Mouse (Mus musculus) gastrocnemius, adult 2 months (tissue): Measurements from ENCODE around the gene Ppp1r14b. TPM values are rescaled to one million over a fixed set of nuclear protein-coding genes. Genes with fewer than 3 reads are reported as not detected.

Experiments
- DNase-seq: peaks from one replicate; pipeline ENCODE4 v3.0.0; 2022
- H3K27ac ChIP-seq: fragments of 200-600 bp; 2 replicates; pipeline ENCODE4 v1.8.1; 2022; ENCODE audit warnings: mild to moderate bottlenecking
- H3K4me3 ChIP-seq: fragments of 200-600 bp; 2 replicates; pipeline ENCODE4 v1.8.1; 2022; ENCODE audit warnings: mild to moderate bottlenecking, moderate library complexity
- CTCF ChIP-seq: fragments of 200-600 bp; IDR thresholded peaks from 2 replicates; pipeline ENCODE4 v1.8.1; 2022; ENCODE audit warnings: antibody characterized with exemption, mild to moderate bottlenecking, moderate library complexity
- intact Hi-C: fragments of 180-260 bp; cut with DNase I; formaldehyde crosslinking; loops from one replicate; pipeline ENCODE4 v1.15.1; 2025
- total RNA-seq, 2 experiments: library from RNA; stranded (reverse); gene quantifications; 2 replicates each; pipeline ENCODE4 v1.2.3; 2021

Gene Ppp1r14b
- total RNA-seq, 2 experiments from 2014 or later, result 121 to 127 TPM

DNA sequence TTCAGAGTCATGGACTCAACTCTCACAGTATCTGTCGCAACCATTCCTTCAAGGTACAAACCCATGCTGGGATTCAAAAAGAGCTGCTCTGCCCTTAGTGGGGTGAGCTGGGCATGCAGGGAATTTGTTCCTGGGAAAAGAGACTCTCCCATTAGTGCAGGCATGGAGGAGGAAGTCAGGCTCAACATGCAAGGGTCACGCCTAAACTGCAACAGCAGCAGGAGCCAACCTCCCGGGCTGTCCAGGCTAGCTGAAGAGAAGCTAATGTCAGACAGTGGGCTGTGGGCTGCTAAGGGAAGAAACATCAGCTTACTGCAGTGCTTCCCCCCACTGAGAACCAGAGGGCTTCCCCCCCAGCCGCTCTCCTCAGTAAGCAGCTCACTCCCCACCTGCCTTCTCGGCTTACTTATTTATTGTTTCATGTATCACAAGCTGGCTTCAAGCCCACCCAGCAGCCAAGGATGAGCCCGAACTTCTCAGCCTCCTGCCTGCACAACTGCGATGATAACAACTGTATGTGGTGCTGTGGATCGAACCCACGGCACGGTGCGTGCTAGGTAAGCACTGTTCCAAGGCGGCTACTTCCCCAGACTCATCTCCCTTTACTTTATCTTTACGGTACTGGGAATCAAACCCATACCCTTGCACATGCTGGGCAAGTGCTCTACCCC, 2.4 kb upstream of the Ppp1r14b start:
- no peak for DNase-seq
- Histone ChIP-seq H3K4me3 (no peak overlapping the region), H3K27ac (no peak overlapping the region)
- intact Hi-C loops, result no loop called here
- no peak for TF ChIP-seq CTCF

DNA sequence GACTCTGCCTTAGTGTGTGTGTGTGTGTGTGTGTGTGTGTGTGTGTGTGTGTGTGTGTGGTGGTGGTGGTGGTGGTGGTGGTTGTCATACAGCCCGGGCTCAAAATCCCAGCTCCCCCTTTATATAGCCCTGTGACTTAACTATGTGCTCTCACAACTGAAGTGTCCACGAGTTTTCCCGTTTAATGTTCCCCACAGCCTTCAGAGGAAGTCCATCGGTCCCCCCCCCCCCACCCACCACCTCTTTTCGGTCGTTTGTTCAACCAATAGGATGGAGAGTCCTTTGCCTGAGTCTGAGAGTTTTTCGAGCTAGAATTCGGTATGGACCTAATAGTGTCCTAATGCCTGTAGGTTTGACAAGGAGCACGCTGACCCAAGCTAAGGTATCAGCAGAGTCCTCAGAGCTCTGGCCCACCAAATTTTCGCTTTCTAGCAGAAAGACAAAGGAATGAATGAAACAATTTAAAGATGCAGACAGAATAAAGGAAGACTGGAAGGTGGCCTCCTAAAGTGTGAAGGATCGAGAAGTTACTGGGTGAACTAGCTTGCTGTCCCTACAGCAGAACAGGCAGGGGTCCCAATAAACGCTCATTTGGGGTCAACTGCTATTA, 1.1 kb upstream of the Ppp1r14b start:
- H3K4me3 ChIP-seq, result peak overlapping the region; percentile 95
- DNase-seq, result no peak
- no peak for TF ChIP-seq CTCF
- peak overlapping the region; percentile 100 for H3K27ac ChIP-seq
- intact Hi-C loops, result no loop called here

DNA sequence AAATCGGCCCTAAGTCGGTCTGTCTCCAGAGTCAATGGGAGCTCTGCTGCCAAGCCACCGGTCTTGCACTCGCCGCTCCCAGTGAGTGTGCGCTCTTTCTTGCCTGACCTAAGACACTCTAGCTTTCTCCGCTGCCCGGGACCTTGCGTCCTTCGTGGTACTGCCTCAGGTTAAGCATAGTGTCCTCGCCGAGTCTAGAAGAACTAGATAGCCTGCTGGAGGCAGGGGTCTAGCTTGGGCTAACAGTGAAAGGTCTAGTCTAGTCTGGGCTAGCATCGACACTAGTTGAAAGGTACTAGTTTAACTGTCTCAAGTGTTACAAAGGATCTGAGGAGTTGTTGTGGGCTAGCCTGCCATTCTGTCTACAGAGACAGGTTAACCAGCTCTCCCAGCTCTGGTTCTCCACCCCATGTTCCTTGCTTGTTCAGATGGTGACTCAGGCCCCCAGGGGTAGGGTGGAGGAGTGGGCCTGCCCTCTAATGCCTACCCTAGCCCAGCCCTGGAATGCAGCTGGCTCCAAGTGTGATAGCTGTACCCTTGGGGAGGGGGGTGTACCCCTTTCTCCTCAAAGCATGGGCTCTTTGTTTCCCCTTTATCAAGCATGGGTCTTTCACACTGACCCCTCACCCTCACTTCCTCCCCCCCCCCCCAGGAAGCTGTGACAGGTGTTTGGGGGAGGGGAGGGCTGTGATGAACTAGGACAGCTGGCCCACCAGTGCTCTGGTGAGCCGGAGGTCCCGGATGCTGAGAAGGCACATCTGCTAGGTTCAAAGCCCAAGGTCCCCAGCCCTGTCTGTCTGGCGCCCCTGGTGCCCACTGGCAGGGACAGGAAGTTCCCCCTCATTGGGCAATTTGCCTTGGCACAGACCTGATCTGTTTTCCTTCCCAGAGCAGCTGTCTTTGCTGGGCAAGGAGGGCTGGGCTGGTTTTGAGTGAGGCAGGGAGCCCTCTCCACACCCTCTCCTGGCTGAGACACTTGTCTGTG, 1.1 kb downstream of the Ppp1r14b start, which contains the start of gene Plcb3:
TSS of gene Plcb3 (minus strand) at position 934 of the 985 bp plus-strand sequence.
- DNase-seq, result peak; percentile 89
- peak; percentile 24; the same call in 1 of the 2 replicates for TF ChIP-seq CTCF
- Histone ChIP-seq H3K4me3 (peak within 1 kb of the TSS; percentile 95), H3K27ac (peak within 1 kb of the TSS; percentile 100)
- intact Hi-C loops, result no loop called here

DNA sequence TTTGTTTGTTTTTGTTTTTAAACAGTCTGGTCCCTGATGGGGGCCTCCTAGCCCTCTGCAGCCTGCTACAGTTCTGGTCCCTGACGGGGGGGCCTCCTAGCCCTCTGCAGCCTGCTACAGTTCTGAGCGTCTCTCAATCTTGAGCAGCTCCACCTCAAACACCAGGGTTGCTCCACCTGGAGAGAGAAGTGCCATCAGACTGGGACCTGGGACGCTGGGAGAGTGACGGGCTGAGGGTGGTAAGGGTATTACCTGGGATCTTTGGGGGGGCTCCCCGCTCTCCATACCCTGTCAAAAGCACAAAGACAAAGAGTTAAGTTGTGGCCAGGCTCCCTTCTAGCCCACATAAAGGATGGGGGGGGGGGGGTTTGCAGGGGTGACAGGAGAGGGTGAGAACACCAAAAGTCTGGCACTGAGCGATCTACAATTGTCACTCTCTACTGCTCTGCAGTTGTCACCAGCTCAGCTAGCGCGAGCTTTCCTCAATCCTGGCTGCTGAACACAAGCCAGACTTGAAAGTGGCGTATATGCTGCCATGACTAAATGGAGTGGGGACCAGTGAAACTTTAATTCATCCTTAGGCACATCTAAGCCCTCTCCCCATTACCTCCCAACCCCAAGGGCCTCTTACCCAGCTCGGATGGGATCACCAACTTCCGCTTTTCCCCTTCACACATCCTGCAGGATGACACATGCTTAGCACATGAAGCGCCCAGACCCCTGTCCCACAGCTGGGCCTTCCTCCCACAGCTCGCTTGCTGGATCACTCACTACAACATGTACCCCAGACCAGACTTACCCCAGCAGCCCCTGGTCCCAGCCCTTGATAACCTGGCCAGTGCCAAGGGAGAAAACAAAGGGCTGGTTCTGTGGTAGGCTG, 3.2 kb downstream of the Ppp1r14b start:
- no peak for TF ChIP-seq CTCF
- intact Hi-C loops, result no loop called here
- Histone ChIP-seq H3K4me3 (peak overlapping the region; percentile 95), H3K27ac (peak overlapping the region; percentile 100)
- no peak for DNase-seq

DNA sequence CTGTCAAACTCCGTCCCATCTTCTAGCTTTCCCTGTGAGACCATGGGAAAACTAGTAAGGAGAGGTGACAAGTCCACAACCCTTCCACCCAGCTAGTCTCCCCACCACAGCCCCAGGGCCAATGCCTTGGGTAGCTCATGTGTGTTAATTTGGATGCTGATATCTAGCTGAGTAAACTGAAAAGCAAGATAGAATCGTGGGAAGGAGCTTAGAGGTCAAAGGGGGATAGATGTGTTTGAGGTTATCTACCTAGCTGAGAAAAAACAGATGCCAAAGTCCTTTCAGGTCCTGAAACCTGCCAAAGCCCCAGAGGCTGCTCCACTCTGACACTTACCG, 3.8 kb downstream of the Ppp1r14b start:
- intact Hi-C loops, result no loop called here
- H3K27ac ChIP-seq, result peak overlapping the region; percentile 100
- peak overlapping the region; percentile 95 for H3K4me3 ChIP-seq
- no peak for TF ChIP-seq CTCF
- DNase-seq, result no peak

DNA sequence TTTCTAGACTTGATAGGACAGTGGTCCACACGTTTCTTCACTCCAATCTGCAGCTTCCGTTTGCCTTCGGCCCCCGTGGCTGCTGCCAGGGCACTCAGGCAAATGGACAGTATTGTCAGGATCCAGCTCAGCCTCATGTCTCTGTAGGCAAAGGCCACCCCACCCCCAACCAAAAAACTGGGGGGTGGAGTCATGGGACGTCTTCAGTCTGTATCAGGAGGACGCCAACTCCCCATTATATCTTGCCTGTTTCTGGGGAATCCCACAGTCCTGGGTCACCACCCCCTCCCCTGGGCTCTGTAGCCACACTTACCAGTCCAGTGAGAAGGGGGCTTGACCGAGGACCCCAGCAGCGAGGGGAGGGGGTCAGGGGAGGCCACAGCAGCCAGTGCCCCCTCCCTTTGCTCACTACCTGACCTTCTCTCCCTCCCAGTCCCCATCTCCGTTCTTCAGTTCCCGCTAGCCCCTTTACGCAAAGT, 4.3 kb downstream of the Ppp1r14b start:
- DNase-seq, result peak; percentile 60
- intact Hi-C loops, result no loop called here
- peak overlapping the region; percentile 95 for H3K4me3 ChIP-seq
- no peak for TF ChIP-seq CTCF
- peak overlapping the region; percentile 100 for H3K27ac ChIP-seq

DNA sequence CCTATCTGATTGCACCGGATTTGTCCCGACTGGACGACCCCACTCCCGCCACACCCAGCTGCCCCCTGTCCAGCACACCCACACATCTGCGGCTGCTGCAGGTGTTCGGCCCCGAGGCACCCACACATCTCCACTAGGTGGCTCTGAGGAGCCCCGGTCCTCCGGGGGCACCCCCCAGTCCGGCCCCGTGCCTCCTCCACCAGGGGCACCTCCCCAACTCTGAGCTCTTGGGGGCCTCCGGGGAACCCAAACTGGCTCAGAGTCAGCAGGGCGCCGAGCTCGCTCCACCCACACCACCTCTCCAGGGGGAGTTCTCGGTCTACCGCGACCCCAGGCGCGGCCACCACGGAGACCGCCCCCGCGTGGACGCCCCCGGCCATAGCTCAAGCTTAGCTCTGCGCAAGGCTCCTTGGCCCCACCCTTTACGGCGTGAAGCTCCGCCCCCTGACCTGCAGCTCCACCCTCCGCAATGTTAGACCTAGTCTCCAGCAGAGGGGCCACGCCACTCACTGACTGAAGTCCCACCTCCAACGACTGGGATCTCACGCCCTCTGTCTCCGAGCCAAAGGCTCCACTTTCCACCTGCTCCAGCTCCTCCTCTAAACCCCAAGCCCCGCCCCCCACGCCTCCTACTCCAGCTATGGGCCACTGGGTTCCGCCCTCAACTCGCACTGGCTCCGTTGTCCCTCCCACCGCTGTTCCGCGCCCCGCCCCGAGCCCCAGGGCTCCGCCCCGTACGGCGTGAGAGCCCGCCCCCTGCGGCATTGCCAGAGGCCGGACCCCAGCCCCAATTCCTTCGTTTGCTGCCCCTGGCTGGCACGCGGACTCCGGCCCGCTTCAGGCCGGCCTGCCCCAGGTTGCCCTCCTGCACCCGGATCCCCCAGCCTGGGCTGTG, 5.0 kb downstream of the Ppp1r14b start:
- Histone ChIP-seq H3K27ac (peak overlapping the region; percentile 100), H3K4me3 (peak overlapping the region; percentile 95)
- intact Hi-C loops, result no loop called here
- TF ChIP-seq CTCF, result peak; percentile 81
- DNase-seq, result peak; percentile 100

DNA sequence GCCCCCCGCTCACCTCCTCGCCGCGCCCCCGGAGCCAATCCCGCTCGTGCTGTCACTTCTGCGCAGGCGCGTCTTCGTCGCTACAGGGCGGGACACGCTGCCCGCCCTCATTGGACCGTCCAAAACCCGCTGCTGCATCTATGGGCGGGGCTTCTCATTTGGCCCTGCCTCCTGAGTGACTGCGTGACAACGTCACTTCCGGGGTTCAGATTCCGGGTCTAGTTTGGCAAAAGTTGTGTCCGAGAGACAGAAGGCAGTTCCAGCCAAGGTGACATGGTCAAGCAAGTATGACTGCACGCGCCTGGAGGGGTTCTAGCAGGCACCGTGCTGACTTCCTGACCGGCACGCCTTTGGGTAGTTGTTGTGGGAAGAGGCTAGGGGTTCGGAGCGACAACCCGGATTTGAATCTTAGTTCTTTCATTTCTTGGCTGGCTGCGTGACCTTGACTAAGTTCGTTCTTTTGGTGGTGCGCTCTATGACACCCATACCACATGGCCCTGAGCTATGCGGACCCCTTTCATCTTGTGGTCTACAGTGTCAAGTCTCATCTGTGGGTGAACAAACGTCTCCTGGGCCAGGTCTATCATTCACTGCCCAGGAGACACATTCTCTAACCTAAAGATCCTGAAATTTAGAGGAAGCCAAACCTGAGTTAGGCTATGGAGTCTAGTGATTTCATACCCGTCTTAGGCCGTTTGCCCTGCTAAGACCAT, 5.8 kb downstream of the Ppp1r14b start, which contains the start of gene Fkbp2:
TSS of gene Fkbp2 (minus strand) at position 121 of the 713 bp plus-strand sequence.
- DNase-seq, result peak; percentile 99
- Histone ChIP-seq H3K4me3 (peak within 1 kb of the TSS; percentile 95), H3K27ac (peak within 1 kb of the TSS; percentile 100)
- TF ChIP-seq CTCF, result no peak
- intact Hi-C loops, result no loop called here

DNA sequence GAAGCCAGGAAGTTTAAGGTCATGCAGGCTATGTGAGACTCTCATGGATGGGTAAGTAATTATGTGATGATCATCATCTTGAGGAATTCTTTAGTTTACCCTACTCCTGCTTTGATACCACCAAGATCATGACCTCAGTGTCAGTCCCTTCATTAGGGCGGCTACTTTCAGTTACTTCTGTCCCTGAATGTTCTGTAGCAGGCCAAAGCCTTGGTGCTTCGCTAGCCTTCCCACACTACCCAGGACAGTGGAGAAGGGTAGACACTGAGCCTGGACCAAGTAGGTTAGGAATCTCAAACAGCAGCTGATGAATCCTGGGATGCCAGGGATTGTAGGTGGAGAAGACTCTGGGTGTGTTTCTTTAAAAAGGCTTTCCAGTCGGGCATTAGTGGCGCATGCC, 6.7 kb downstream of the Ppp1r14b start:
- intact Hi-C loops, result no loop called here
- no peak for TF ChIP-seq CTCF
- Histone ChIP-seq H3K27ac (peak overlapping the region; percentile 100), H3K4me3 (peak overlapping the region; percentile 95)
- DNase-seq, result no peak

DNA sequence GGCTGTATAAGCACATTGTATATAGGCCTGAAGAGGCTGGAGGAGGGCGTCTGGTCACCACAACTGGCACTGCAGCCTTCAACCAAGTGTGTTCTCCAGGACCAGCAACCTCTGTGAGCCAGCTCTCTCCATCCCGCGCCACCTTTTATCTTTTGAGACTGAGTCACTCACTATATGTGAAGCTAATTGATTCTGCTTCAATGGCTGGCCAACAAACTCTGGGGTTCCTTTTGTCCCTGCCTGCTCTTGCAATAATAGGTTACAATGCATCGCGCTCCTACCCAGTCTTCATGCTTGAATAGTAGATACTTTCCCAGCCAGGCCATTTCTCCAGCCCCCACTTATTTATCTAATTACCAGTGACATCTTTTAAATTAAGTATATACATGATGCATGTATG, 8.9 kb downstream of the Ppp1r14b start:
- DNase-seq, result no peak
- no peak for TF ChIP-seq CTCF
- Histone ChIP-seq H3K27ac (no peak overlapping the region), H3K4me3 (no peak overlapping the region)
- intact Hi-C loops, result no loop called here
